Mouse (Mus musculus): ENCODE measurements around the gene Ndufaf2.

DNA sequence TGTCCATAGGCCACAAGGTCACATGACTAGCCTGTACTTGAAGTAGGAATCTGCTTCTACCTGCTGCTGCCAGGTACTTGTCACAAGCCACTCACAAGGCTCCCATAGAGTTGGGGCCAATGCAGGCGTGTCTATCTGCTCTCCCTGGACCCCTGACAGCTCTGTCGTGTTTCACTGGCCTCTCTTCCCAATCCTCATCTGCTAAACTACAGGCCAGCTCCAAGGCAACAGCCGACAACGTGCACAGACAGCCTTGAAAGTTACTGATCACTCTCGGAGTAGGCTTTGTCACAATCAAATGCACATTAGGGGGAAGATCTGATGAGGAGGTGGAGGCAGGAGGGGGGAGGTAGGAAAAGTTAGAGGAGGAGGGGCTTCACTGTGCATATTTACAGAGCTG is 95.5 kb downstream of the Ndufaf2 start:
- TF ChIP-seq GATA1 (IDR thresholded peaks at IDR 0.05; ENCODE audit: low read length) (no peak), TAL1 (IDR thresholded peaks at IDR 0.05; ENCODE audit: low read length) (no peak)
